Mouse (Mus musculus): Measurements from ENCODE around the gene Pfpl. TPM values are rescaled to one million over a fixed set of nuclear protein-coding genes. Genes with fewer than 3 reads are reported as not detected.

Pfpl gene
- polyA plus RNA-seq, 1 experiment from 2014 or later = not detected

Other genes with a start within 250 kb of the Pfpl start
- gene Olfr1431, start 227.3 kb upstream of the Pfpl start, polyA plus RNA-seq (2015; fragmentation: Nextera tagmentation; extraction: Ambion mirVana) = not detected in 2 replicates
- gene Olfr1432, start 195.3 kb upstream of the Pfpl start, polyA plus RNA-seq (2015; fragmentation: Nextera tagmentation; extraction: Ambion mirVana) = not detected in 2 replicates
- not detected in 2 replicates for gene Olfr262, start 186.2 kb upstream of the Pfpl start, polyA plus RNA-seq (2015; fragmentation: Nextera tagmentation; extraction: Ambion mirVana)
- gene Olfr235, start 166.9 kb upstream of the Pfpl start, polyA plus RNA-seq (2015; fragmentation: Nextera tagmentation; extraction: Ambion mirVana) = not detected in 2 replicates
- gene Olfr1434, start 148.1 kb upstream of the Pfpl start, polyA plus RNA-seq (2015; fragmentation: Nextera tagmentation; extraction: Ambion mirVana) = not detected in 2 replicates
- gene Olfr1436, start 128.8 kb upstream of the Pfpl start, polyA plus RNA-seq (2015; fragmentation: Nextera tagmentation; extraction: Ambion mirVana) = not detected in 2 replicates
- gene Olfr1437, start 102.8 kb upstream of the Pfpl start, polyA plus RNA-seq (2015; fragmentation: Nextera tagmentation; extraction: Ambion mirVana) = not detected in 2 replicates
- gene Olfr1438-ps1, start 92.0 kb upstream of the Pfpl start, polyA plus RNA-seq (2015; fragmentation: Nextera tagmentation; extraction: Ambion mirVana) = not detected in 2 replicates
- gene Olfr1440, start 40.6 kb upstream of the Pfpl start, polyA plus RNA-seq (2015; fragmentation: Nextera tagmentation; extraction: Ambion mirVana) = not detected in 2 replicates
- gene Olfr1441, start 10.5 kb upstream of the Pfpl start, polyA plus RNA-seq (2015; fragmentation: Nextera tagmentation; extraction: Ambion mirVana) = not detected in 2 replicates
- 0.29 and 0.39 TPM in 2 replicates for gene Mpeg1, start 32.9 kb downstream of the Pfpl start, polyA plus RNA-seq (2015; fragmentation: Nextera tagmentation; extraction: Ambion mirVana)
- 1.5 and 1.9 TPM in 2 replicates for gene Dtx4, start 73.5 kb downstream of the Pfpl start, polyA plus RNA-seq (2015; fragmentation: Nextera tagmentation; extraction: Ambion mirVana)
- gene Fam111a, start 117.8 kb downstream of the Pfpl start, polyA plus RNA-seq (2015; fragmentation: Nextera tagmentation; extraction: Ambion mirVana) = 16.9 and 17.5 TPM in 2 replicates
- gene Gm4952, start 172.1 kb downstream of the Pfpl start, polyA plus RNA-seq (2015; fragmentation: Nextera tagmentation; extraction: Ambion mirVana) = 0.10 and 0.12 TPM in 2 replicates
- gene Glyat, start 205.4 kb downstream of the Pfpl start, polyA plus RNA-seq (2015; fragmentation: Nextera tagmentation; extraction: Ambion mirVana) = 0.05 TPM in 1 of 2 replicates, not detected in the other
- gene Olfr1442, start 242.5 kb downstream of the Pfpl start, polyA plus RNA-seq (2015; fragmentation: Nextera tagmentation; extraction: Ambion mirVana) = not detected in 2 replicates

Measured in heart, embryonic 13.5 days (tissue).